Mouse (Mus musculus) liver, adult 2 months (tissue): ENCODE data around the gene Cdk6. TPM values are rescaled to one million over a fixed set of nuclear protein-coding genes. Genes with fewer than 3 reads are reported as not detected.

Source experiments
- DNase-seq: peaks from one replicate; pipeline ENCODE4 v3.0.0-alpha.2; 2011; ENCODE audit warnings: low read depth, low spot score; ENCODE audit errors: extremely low read depth
- H3K27ac ChIP-seq: fragments of 200-500 bp; replicated peaks from 2 replicates; pipeline ENCODE4 v1.5.1; 2012; ENCODE audit warnings: low read depth, mild to moderate bottlenecking, control low read depth, inconsistent platforms, low read length; ENCODE audit not compliant: insufficient read depth
- H3K27me3 ChIP-seq: fragments of 200-500 bp; 2 replicates; pipeline ENCODE4 v1.6.1; 2012; ENCODE audit warnings: mild to moderate bottlenecking, moderate library complexity, low read length, inconsistent platforms; ENCODE audit not compliant: control insufficient read depth, insufficient read depth
- H3K36me3 ChIP-seq: fragments of 200-500 bp; 2 replicates; pipeline ENCODE4 v1.6.1; 2012; ENCODE audit warnings: low read length, inconsistent platforms; ENCODE audit not compliant: control insufficient read depth, insufficient read depth
- H3K4me1 ChIP-seq: fragments of 200-500 bp; 2 replicates; pipeline ENCODE4 v1.6.1; 2011; ENCODE audit warnings: low read length; ENCODE audit not compliant: control insufficient read depth, insufficient read depth
- H3K4me3 ChIP-seq: fragments of 200-500 bp; 2 replicates; pipeline ENCODE4 v1.5.1; 2011; ENCODE audit warnings: low read depth, mild to moderate bottlenecking, control low read depth, low read length, moderate library complexity; ENCODE audit not compliant: insufficient read depth
- H3K79me2 ChIP-seq: fragments of 200-500 bp; 2 replicates; pipeline ENCODE4 v1.6.1; 2012; ENCODE audit warnings: inconsistent platforms, mild to moderate bottlenecking, low read length, moderate library complexity; ENCODE audit not compliant: control insufficient read depth, insufficient read depth
- H3K9ac ChIP-seq: fragments of 200-500 bp; 2 replicates; pipeline ENCODE4 v1.6.1; 2012; ENCODE audit warnings: low read depth, mild to moderate bottlenecking, control low read depth, inconsistent platforms, low read length
- CTCF ChIP-seq: fragments of 200-500 bp; IDR thresholded peaks from 2 replicates; pipeline ENCODE4 v1.5.1; 2011; ENCODE audit warnings: low read depth, low read length, control low read depth
- POLR2A ChIP-seq: fragments of 200-500 bp; IDR thresholded peaks from 2 replicates; pipeline ENCODE4 v1.6.1; 2011; ENCODE audit warnings: low read length, control low read depth; ENCODE audit not compliant: insufficient read depth; ENCODE audit errors: extremely low read depth
- WGBS: fragments of 180-500 bp; shearing (Covaris S2); methylation state at CpG from one replicate; pipeline ENCODE4 v1.1.7; 2018; 5-methylcytosine and 5-hydroxymethylcytosine counted together
- polyA plus RNA-seq: library from polyadenylated mRNA; depleted of rRNA; stranded (reverse); fragments of >200 nt; gene quantifications from 2 replicates; pipeline ENCODE4 v1.2.3, GENCODE M21; 2012
- total RNA-seq: library from RNA; depleted of rRNA; stranded (reverse); fragments of >200 nt; gene quantifications from 2 replicates; pipeline ENCODE4 v1.2.3, GENCODE M21; 2014

Cdk6 gene
- total and polyA plus RNA-seq, 2 experiments: 6.1 to 9.9 TPM

DNA sequence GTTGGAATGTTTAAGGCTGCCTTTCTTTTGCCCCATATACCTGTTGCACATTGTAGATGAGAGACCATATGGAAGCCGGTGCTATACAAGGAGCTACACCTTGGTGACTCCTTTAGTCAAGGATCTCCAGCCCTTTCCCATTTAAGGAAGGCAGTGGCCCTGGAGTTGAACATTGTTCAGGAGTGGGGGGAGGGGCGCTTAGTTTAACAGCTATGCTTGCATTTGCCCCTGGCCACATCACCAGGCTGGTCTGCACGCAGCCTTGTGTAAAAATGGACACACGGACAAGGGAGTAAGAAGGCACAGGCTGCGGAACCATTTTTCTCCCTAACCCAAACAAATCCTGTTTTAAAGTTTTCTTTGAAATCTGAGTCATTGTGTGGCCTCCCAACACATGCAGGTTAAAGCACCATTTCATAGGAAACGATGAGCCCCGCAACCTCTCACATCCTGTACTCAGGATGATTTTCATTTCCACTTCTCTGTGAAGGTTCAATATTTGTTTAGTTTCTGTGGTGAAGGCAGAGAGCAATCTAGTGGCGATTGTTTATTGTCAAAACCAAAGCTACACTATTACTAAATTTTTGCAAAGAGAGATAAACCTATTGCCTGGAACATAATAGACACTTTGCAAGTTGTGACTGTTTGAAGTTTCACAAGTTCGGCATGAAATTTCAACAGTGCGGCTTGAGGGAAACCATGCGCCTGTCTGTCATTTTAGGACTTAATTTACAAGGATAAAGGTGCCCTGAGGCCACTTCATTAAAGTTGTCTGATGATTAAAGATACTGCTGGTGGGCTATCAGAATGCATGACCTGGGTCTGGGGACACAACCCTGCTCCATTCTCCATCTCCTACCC lies 121.8 kb downstream of the Cdk6 start:
- H3K27ac ChIP-seq: 0 out of 2 replicates have a peak overlapping the region, but pooled peaks have one; percentile 19
- no peak overlapping the region for H3K4me3 ChIP-seq
- H3K4me1 ChIP-seq: peaks cover 17% of the 10 kb centered on the region
- no peaks in the 10 kb centered on the region for H3K36me3 ChIP-seq
- TF ChIP-seq CTCF (no peak), POLR2A (no peak)
- no peak overlapping the region for H3K9ac ChIP-seq
- 37% methylated on average over 11 of the region's 11 CpGs for WGBS
- DNase-seq: peak; percentile 48
- no peaks in the 10 kb centered on the region for H3K79me2 ChIP-seq
- no peaks in the 10 kb centered on the region for H3K27me3 ChIP-seq

DNA sequence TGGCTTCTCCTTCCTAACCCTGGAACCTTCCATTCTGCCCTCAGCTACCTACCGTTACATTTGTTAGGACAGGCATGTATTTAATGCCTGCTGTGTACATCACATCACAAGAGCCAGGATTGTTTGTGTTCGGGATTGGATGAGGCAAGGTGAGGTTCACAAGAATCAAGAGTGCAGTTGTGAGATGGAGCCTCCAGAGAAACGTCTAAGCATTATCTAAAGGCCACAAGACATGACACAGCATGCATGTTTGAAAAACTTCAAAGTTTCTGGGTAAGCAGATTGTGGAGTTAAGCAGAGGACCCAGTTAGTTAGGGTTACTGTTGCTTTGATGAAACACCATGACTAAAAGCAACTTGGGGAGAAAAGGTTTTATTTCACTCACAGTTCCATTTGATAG lies 122.5 kb downstream of the Cdk6 start:
- no peaks in the 10 kb centered on the region for H3K79me2 ChIP-seq
- no peak for TF ChIP-seq CTCF
- no peak for TF ChIP-seq POLR2A
- no peak overlapping the region for H3K27ac ChIP-seq
- no peaks in the 10 kb centered on the region for H3K36me3 ChIP-seq
- no peak overlapping the region for H3K9ac ChIP-seq
- WGBS: 87% methylated on average over 3 of the region's 3 CpGs
- no peak for DNase-seq
- H3K4me1 ChIP-seq: peaks cover 17% of the 10 kb centered on the region
- H3K27me3 ChIP-seq: no peaks in the 10 kb centered on the region
- no peak overlapping the region for H3K4me3 ChIP-seq

DNA sequence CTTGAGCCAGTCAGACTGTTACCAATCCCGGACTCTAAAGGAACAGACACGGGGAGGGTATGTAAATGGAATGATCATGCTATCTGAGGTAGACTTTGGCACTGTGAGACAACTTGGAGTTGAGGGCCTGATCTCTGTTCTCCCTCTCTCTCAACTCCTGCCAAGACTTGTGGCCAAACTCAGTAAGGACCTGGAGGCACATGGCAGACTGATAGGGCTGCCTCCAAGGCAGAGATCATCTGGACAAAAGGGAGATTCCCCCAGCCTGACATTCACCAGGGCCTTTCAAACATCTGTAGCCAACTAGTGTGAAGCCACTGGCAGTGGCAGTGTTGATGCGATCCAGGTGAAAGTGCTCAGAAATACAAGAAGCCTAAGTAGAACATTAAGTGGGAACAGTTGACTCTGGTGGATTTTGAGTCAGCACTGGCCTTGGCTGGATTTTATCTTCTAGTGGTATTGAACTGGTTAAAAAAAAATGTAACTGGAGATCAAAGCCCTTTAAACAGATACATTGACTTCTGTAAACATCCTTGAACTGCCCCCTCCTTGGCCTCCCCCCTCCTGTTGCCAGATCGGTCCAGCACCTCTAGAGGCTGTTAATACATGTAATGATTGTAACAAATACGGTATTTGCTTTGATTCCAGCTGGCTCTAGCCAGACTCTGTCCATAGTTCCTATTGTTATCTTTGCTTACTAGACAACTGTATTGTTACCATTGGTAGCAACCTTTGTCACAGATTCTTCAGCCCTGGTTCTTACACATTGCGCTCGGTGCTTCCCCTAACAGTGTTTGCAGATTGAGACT lies 125.0 kb downstream of the Cdk6 start:
- Histone ChIP-seq H3K4me1 (peaks cover 17% of the 10 kb centered on the region), H3K79me2 (no peaks in the 10 kb centered on the region), H3K36me3 (no peaks in the 10 kb centered on the region), H3K27me3 (no peaks in the 10 kb centered on the region), H3K9ac (no peak overlapping the region), H3K27ac (peak overlapping the region; percentile 33), H3K4me3 (no peak overlapping the region)
- TF ChIP-seq POLR2A (no peak), CTCF (no peak)
- peak; percentile 84 for DNase-seq
- 39% methylated on average over 7 of the region's 7 CpGs for WGBS

DNA sequence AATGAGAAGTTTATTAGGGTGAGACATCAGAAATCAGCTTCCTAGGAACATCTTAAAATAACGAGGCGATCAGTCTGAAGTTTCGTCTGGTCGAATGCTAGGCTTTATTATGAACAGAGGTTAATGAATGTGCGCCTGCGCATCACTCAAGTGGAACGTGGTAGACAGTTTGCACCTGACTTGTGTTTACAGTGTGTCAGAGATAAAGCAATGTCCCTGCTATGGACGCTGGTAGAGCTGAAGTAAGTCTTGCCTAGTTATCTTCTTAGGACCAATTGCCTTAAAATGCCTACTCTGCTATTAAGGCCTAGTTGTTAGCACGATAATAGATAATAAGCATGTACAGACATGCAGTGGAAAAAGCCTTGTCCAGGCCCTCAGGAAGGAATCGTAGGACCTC lies 129.6 kb downstream of the Cdk6 start:
- no peaks in the 10 kb centered on the region for H3K36me3 ChIP-seq
- H3K4me1 ChIP-seq: peaks cover 6% of the 10 kb centered on the region; the same call in 1 of the 2 replicates
- H3K9ac ChIP-seq: no peak overlapping the region
- TF ChIP-seq CTCF: no peak
- TF ChIP-seq POLR2A: no peak
- H3K27me3 ChIP-seq: no peaks in the 10 kb centered on the region
- DNase-seq: no peak
- 91% methylated on average over 10 of the region's 10 CpGs for WGBS
- H3K27ac ChIP-seq: no peak overlapping the region
- H3K4me3 ChIP-seq: no peak overlapping the region
- H3K79me2 ChIP-seq: no peaks in the 10 kb centered on the region

DNA sequence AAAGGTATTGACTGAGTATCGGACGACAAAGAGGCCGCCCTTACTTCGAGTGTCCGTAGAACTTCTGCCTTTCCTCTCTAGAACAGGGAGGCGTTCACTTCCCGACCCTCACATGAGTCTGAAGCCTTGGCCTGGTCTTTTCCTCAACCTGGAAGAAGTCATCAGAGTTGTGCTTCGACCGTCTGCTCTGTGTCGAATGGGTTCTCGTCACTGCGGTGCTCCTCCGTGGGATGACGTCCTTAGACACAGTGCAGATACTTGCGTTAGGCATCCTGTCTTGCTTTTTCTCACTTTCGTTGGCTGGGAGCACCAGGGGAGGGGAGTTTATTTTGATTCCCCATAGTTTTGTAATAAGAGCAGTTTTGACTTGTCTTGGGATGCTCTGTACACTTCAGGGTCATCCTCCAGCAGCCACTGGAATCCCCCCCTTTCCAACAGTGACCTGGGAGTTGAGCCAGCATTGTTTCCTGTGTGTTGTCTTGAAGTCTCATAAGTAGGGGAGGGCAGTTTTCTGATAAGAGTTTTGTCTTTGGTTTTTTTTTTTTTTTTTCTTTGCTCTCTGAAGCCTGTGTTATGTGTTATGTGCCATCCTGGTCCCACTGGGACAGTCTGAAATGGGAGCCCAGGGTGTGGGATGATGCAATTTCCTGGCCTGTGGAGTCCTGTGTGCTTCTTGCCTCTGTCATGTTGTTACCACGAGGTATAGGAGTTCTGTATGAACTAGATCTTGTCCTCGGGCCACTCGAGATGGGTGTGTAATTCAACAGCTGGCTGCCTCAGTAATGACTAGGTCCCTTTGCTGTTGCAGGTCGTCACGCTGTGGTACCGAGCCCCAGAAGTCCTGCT lies 131.2 kb downstream of the Cdk6 start:
- Histone ChIP-seq H3K27ac (no peak overlapping the region), H3K79me2 (no peaks in the 10 kb centered on the region), H3K36me3 (no peaks in the 10 kb centered on the region), H3K9ac (no peak overlapping the region), H3K27me3 (no peaks in the 10 kb centered on the region), H3K4me3 (no peak overlapping the region), H3K4me1 (no peaks in the 10 kb centered on the region)
- WGBS: 83% methylated on average over 22 of the region's 22 CpGs
- TF ChIP-seq CTCF (no peak), POLR2A (no peak)
- no peak for DNase-seq
